Mouse (Mus musculus) neural tube, embryonic 12.5 days (tissue): Measurements from ENCODE around the gene Mcts2. TPM values are rescaled to one million over a fixed set of nuclear protein-coding genes. Genes with fewer than 3 reads are reported as not detected.

Source experiments
- ATAC-seq: fragments of 200-750 bp; cut with Nextera tagmentation; 2 replicates; pipeline ENCODE4 v1.8.0; 2017; ENCODE audit warnings: low read depth, mild to moderate bottlenecking, moderate TSS enrichment, moderate library complexity; ENCODE audit not compliant: low FRiP score
- H3K27ac ChIP-seq: fragments of 300-500 bp; sonication (generic); 2 replicates; pipeline ENCODE4 v1.5.1; 2016
- H3K27me3 ChIP-seq: fragments of 300-500 bp; sonication (generic); replicated peaks from 2 replicates; pipeline ENCODE4 v1.6.1; 2016; ENCODE audit warnings: mild to moderate bottlenecking
- H3K36me3 ChIP-seq: fragments of 300-500 bp; sonication (generic); 2 replicates; pipeline ENCODE4 v1.6.1; 2016; ENCODE audit warnings: mild to moderate bottlenecking
- H3K4me1 ChIP-seq: fragments of 300-500 bp; sonication (generic); 2 replicates; pipeline ENCODE4 v1.6.1; 2016
- H3K4me2 ChIP-seq: fragments of 300-500 bp; sonication (generic); replicated peaks from 2 replicates; pipeline ENCODE4 v1.6.1; 2016; ENCODE audit warnings: mild to moderate bottlenecking
- H3K4me3 ChIP-seq: fragments of 300-500 bp; sonication (generic); 2 replicates; pipeline ENCODE4 v1.5.1; 2016
- H3K9ac ChIP-seq: fragments of 300-500 bp; sonication (generic); 2 replicates; pipeline ENCODE4 v1.6.1; 2016; ENCODE audit warnings: mild to moderate bottlenecking
- H3K9me3 ChIP-seq: fragments of 300-500 bp; sonication (generic); 2 replicates; pipeline ENCODE4 v1.6.1; 2016; ENCODE audit warnings: mild to moderate bottlenecking
- WGBS: fragments of 180-500 bp; shearing (Covaris S2); methylation state at CpG from one replicate; pipeline ENCODE4 v1.1.7; 2016; 5-methylcytosine and 5-hydroxymethylcytosine counted together
- polyA plus RNA-seq: library from polyadenylated mRNA; unstranded; fragments of >200 nt; fragmentation: Nextera tagmentation; extraction: Ambion mirVana; gene quantifications from 2 replicates; pipeline ENCODE4 v1.2.1, GENCODE M21; 2016

Gene Mcts2
- polyA plus RNA-seq, 1 experiment from 2014 or later = 47.7 TPM

- 0 out of 2 replicates have a peak overlapping the region, but pooled peaks have one; percentile 95 for H3K27ac ChIP-seq
- peaks cover 32% of the 10 kb centered on the region for H3K4me1 ChIP-seq
- no peak for ATAC-seq
- peaks cover 31% of the 10 kb centered on the region for H3K36me3 ChIP-seq
- H3K9me3 ChIP-seq = no peaks in the 10 kb centered on the region
- peak overlapping the region; percentile 99 for H3K9ac ChIP-seq
- H3K4me2 ChIP-seq = peak overlapping the region; percentile 85
- no peaks in the 10 kb centered on the region for H3K27me3 ChIP-seq
- 71% methylated on average over 9 of the region's 9 CpGs for WGBS
- H3K4me3 ChIP-seq = peak overlapping the region; percentile 97
Measured at GRCm38 (mm10) chr2:152670983-152671641, 15.7 kb upstream of the Mcts2 start.

GRCm38 (mm10) chr2:152671642-152671999 is 15.2 kb upstream of the Mcts2 start:
- Histone ChIP-seq H3K27ac (no peak overlapping the region), H3K9ac (peak overlapping the region; percentile 99), H3K36me3 (peaks cover 36% of the 10 kb centered on the region), H3K4me3 (peak overlapping the region; percentile 97), H3K4me1 (peaks cover 32% of the 10 kb centered on the region), H3K4me2 (peak overlapping the region; percentile 85), H3K9me3 (no peaks in the 10 kb centered on the region), H3K27me3 (no peaks in the 10 kb centered on the region)
- no peak for ATAC-seq
- 46% methylated on average over 5 of the region's 5 CpGs for WGBS

DNA sequence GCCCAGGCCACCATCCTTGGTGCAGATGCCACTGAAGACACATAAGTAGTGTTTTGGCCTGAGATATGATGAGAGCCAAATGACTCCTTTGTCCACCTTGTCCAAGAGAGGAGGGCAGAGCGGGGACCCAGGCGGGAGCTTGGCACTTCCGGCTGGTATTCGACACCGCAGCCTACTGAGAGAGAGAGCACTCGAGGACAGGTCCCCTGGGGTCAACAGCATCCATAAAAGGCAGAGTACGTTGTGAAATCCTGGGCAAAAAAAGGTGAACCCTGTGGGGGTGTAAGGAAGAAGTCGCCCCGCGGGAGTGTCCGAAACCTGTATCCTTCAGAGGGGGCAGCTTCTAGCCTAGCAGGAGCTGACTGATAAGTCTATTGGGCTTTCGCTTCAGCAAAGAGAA is 14.7 kb upstream of the Mcts2 start:
- ATAC-seq = no peak
- Histone ChIP-seq H3K9me3 (no peaks in the 10 kb centered on the region), H3K27ac (no peak overlapping the region), H3K4me3 (peak overlapping the region; percentile 97; the same call in 1 of the 2 replicates), H3K9ac (peak overlapping the region; percentile 99), H3K4me2 (peak overlapping the region; percentile 85), H3K36me3 (peaks cover 40% of the 10 kb centered on the region), H3K4me1 (peaks cover 32% of the 10 kb centered on the region), H3K27me3 (no peaks in the 10 kb centered on the region)
- WGBS = 80% methylated on average over 12 of the region's 12 CpGs

GRCm38 (mm10) chr2:152674148-152674547 is 12.7 kb upstream of the Mcts2 start:
- no peaks in the 10 kb centered on the region for H3K9me3 ChIP-seq
- no peaks in the 10 kb centered on the region for H3K27me3 ChIP-seq
- 84% methylated on average over 11 of the region's 11 CpGs for WGBS
- no peak overlapping the region for H3K4me3 ChIP-seq
- H3K4me1 ChIP-seq = peaks cover 32% of the 10 kb centered on the region
- no peak overlapping the region for H3K9ac ChIP-seq
- no peak overlapping the region for H3K27ac ChIP-seq
- peaks cover 57% of the 10 kb centered on the region for H3K36me3 ChIP-seq
- H3K4me2 ChIP-seq = no peak overlapping the region
- no peak for ATAC-seq

DNA sequence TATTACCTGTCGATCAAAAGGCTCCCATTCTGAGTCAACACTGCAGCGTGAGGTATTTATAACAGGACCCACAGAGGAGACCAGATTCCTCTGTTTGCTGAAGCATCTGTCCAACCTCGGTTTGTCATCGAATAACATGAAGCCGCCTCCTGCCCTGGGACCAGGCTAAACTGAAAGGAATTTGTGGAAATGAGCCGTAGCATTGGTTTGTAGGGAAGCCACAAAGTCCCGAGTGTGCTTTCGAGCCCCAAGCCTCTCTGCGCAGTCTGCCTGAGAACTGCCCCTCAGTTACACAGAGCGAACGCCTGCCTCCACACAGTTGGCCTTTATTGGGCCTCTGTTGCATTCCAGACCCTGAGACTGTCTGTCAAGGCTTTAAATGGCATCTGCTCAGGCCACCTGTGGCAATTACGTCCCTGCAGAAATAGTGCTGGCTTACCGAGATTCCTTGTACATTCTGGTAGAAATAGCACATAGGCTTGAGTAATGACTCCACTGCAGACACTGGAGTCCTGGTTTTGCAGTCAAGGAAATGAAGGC is 11.5 kb upstream of the Mcts2 start:
- peaks cover 32% of the 10 kb centered on the region for H3K4me1 ChIP-seq

GRCm38 (mm10) chr2:152678302-152678701 is 8.5 kb upstream of the Mcts2 start:
- 66% methylated on average over 3 of the region's 3 CpGs for WGBS
- Histone ChIP-seq H3K4me1 (peaks cover 4% of the 10 kb centered on the region; the same call in 1 of the 2 replicates), H3K9me3 (no peaks in the 10 kb centered on the region), H3K4me2 (no peak overlapping the region), H3K27me3 (no peaks in the 10 kb centered on the region), H3K9ac (no peak overlapping the region), H3K4me3 (no peak overlapping the region), H3K36me3 (peaks cover 82% of the 10 kb centered on the region), H3K27ac (no peak overlapping the region)
- ATAC-seq = no peak

More for the DNA sequence above, 11.5 kb upstream of the Mcts2 start:
- Histone ChIP-seq H3K4me3 (no peak overlapping the region), H3K9me3 (no peaks in the 10 kb centered on the region), H3K4me2 (no peak overlapping the region), H3K9ac (0 out of 2 replicates have a peak overlapping the region, but pooled peaks have one; percentile 3), H3K36me3 (peaks cover 69% of the 10 kb centered on the region), H3K27ac (no peak overlapping the region), H3K27me3 (no peaks in the 10 kb centered on the region)
- no peak for ATAC-seq
- 76% methylated on average over 13 of the region's 13 CpGs for WGBS

DNA sequence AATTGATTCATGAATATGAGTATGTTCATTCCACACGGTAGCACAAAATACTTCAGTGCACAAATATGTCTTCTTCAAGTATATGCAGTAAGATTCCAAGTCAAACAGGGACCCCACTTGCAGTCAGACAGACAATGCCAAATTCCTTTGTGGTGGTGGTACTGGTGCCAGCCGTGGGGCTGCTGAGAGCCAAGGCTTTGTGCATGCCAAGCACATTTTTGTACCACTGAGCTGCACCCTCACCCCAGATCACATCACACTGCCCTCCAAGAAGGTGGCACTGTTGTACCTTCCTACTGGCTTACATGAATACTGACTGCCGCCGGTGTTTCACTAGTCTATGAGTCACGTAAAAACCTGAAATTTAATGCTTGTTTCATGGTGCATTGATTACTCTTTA is 7.9 kb upstream of the Mcts2 start:
- no peak overlapping the region for H3K4me3 ChIP-seq
- ATAC-seq = no peak
- no peak overlapping the region for H3K4me2 ChIP-seq
- no peak overlapping the region for H3K9ac ChIP-seq
- no peaks in the 10 kb centered on the region for H3K9me3 ChIP-seq
- 93% methylated on average over 5 of the region's 5 CpGs for WGBS
- H3K27ac ChIP-seq = no peak overlapping the region
- H3K27me3 ChIP-seq = no peaks in the 10 kb centered on the region
- peaks cover 89% of the 10 kb centered on the region for H3K36me3 ChIP-seq
- H3K4me1 ChIP-seq = 0 out of 2 replicates have a peak, but pooled peaks cover 3% of the 10 kb centered on the region

DNA sequence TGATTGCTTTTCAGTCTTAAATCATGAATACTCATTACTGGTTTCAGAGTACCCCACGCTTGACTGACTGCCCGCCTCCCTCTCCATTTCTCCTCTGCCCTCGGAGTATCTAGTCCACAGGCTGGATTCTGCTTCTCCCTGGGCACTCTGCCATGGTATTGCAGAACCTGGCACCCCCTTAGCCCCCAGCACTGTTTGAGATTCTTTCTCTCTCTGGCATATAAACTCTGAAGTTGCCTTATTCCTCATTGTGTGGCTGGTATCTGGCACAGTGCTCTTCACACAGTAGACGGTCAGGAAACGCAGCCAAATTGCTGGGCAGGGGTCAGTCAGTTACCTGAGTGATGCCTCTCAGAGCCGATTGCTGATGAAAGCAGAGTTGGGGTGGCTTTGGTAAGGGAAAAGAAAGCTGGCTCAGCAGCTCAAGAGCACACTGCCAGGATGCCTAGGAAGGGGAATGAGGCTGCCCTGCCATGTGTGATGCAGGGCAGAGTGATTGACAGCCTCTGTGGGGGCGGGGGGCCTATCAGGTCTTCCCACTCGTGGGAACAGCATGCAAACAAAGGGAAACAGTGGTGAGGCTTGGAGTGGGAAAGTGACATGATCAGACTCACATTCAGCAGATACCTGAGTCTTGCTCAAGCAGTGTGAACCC is 7.0 kb upstream of the Mcts2 start:
- no peak for ATAC-seq
- no peak overlapping the region for H3K4me2 ChIP-seq
- WGBS = 89% methylated on average over 8 of the region's 8 CpGs
- no peak overlapping the region for H3K9ac ChIP-seq
- no peaks in the 10 kb centered on the region for H3K27me3 ChIP-seq
- H3K4me3 ChIP-seq = no peak overlapping the region
- no peaks in the 10 kb centered on the region for H3K4me1 ChIP-seq
- H3K36me3 ChIP-seq = peaks cover 96% of the 10 kb centered on the region
- no peaks in the 10 kb centered on the region for H3K9me3 ChIP-seq
- no peak overlapping the region for H3K27ac ChIP-seq

GRCm38 (mm10) chr2:152683086-152683485 is 3.7 kb upstream of the Mcts2 start:
- ATAC-seq = no peak
- no peak overlapping the region for H3K4me3 ChIP-seq
- H3K27me3 ChIP-seq = no peaks in the 10 kb centered on the region
- no peak overlapping the region for H3K4me2 ChIP-seq
- no peaks in the 10 kb centered on the region for H3K9me3 ChIP-seq
- WGBS = 94% methylated on average over 5 of the region's 5 CpGs
- peaks cover 97% of the 10 kb centered on the region for H3K36me3 ChIP-seq
- H3K9ac ChIP-seq = no peak overlapping the region
- H3K27ac ChIP-seq = no peak overlapping the region
- H3K4me1 ChIP-seq = peaks cover 4% of the 10 kb centered on the region; the same call in 1 of the 2 replicates

DNA sequence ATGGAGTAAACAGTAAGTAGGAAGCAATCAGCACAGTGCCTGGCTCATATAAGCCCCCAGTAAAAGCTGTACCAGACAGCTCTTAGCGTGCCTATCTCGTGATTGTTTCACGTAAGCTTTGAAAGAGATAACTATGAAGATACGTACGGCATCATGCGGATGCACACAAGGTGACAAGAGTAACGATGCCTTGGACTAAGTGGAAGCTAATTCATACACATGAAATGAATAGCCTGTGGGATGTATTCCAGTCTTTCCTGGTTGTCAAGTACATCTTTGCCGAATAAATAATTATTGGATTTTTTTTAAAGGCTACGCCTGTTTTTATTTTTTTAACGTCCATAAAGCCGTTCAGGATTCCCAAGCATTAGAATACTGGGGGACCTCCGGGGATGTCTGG is 436 bp upstream of the Mcts2 start:
- peak; percentile 22; the same call in 1 of the 2 replicates for ATAC-seq
- Histone ChIP-seq H3K4me2 (peak overlapping the region; percentile 40), H3K27me3 (no peaks in the 10 kb centered on the region), H3K9me3 (no peaks in the 10 kb centered on the region), H3K4me3 (0 out of 2 replicates have a peak overlapping the region, but pooled peaks have one; percentile 40), H3K36me3 (peaks cover 96% of the 10 kb centered on the region), H3K27ac (no peak overlapping the region), H3K9ac (0 out of 2 replicates have a peak overlapping the region, but pooled peaks have one; percentile 39), H3K4me1 (peaks cover 9% of the 10 kb centered on the region; the same call in 1 of the 2 replicates)
- 61% methylated on average over 12 of the region's 12 CpGs for WGBS

GRCm38 (mm10) chr2:152691564-152692217 is 4.9 kb downstream of the Mcts2 start:
- ATAC-seq = no peak
- peaks cover 63% of the 10 kb centered on the region for H3K36me3 ChIP-seq
- H3K27ac ChIP-seq = no peak overlapping the region
- peaks cover 15% of the 10 kb centered on the region for H3K4me1 ChIP-seq
- H3K4me3 ChIP-seq = no peak overlapping the region
- no peaks in the 10 kb centered on the region for H3K27me3 ChIP-seq
- no peak overlapping the region for H3K9ac ChIP-seq
- 81% methylated on average over 7 of the region's 7 CpGs for WGBS
- H3K9me3 ChIP-seq = no peaks in the 10 kb centered on the region
- H3K4me2 ChIP-seq = no peak overlapping the region

GRCm38 (mm10) chr2:152693233-152693632 is 6.4 kb downstream of the Mcts2 start:
- Histone ChIP-seq H3K4me1 (peaks cover 10% of the 10 kb centered on the region), H3K27me3 (no peaks in the 10 kb centered on the region), H3K36me3 (peaks cover 56% of the 10 kb centered on the region), H3K9ac (0 out of 2 replicates have a peak overlapping the region, but pooled peaks have one; percentile 13), H3K4me3 (no peak overlapping the region), H3K27ac (no peak overlapping the region), H3K9me3 (no peaks in the 10 kb centered on the region), H3K4me2 (peak overlapping the region; percentile 49)
- WGBS = 24% methylated on average over 9 of the region's 9 CpGs
- ATAC-seq = no peak; the same call in 1 of the 2 replicates
